Mouse (Mus musculus): ENCODE results near the gene Rhbdl3.

Gene Rhbdl3

DNA sequence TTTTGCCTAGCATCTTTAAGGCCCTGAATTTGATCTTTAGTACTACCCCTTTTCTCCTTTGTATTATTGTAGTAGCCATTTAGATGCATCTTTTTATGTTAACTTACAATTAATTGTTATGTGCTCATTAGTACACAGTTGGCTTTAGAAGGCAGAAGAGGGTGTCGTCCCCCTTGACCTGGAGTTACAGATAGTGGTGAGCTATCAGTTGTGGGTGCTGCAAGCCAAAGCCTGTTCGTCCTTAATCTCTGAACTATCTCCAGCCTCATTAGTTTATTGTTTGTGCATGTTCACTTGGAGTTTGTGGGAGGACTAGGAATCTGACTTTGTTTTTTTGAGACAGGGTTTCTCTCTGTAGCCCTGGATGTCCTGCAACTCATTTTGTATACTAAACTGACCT, 86.1 kb downstream of the Rhbdl3 start:
- no peak for DNase-seq

DNA sequence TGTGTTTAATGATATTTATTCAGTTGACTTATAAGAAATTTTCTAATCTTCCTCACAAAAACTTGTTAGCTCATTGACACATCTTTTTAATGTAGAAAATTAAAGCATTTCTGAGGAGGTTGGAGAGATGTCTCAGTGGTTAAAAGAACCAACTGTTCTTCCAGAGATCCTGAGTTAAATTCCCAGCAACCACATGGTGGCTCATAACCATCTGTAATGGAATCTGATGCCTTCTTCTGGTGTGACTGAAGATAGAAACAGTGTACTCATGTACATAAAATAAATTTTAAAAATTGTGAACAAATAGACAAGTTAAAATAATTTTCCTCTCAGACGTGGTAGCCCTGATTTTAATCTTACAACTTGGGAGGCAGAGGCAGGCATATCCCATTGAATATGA, 89.2 kb downstream of the Rhbdl3 start:
- DNase-seq: no peak

DNA sequence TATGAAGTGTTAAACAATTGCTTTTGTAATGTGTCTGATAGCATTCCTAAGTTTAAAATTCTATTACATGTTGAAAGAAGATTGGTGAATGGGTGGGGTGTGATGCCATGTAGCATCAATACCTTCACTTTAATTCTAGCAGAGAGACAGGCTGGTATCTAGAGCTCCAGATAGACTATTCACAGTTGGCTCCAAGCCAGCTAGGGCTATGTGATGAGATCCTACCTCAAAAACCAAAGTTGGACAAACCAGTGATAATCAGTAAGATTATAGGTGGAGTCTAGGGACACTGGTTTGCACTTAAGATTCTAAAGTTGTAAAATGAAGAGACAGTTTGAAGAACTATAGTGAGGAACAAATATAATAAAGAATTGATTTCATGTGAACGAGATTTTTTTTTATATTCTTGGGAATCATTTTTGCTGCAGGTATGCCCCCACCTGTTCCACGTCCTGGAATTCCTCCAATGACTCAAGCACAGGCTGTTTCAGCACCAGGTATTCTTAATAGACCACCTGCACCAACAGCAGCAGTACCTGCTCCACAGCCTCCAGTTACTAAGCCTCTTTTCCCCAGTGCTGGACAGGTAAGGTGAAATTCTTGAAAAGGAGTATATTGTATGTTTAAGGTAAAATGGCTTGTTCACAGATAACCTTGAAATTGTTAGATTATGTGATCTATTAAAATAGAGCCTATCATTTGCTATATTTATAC, 90.9 kb downstream of the Rhbdl3 start:
- no peak for DNase-seq

DNA sequence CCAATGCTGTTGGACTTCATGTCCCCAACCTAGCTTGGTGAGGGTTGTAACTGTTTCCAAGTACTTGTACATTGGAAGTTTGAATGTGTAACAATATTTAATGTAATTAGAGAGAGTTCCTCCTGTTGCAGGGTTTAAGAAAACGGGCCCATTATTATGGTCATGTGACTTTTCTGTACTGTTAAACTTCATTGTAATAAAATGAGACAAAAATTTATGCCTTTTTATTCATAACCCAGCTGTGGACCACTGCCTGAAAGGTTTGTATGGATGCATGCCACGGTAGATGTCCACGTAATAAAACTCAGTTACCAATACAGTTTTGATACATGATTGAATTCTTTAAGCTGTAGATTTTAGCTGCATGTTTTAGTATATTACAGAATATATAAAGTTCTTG, 95.2 kb downstream of the Rhbdl3 start:
- no peak for DNase-seq

DNA sequence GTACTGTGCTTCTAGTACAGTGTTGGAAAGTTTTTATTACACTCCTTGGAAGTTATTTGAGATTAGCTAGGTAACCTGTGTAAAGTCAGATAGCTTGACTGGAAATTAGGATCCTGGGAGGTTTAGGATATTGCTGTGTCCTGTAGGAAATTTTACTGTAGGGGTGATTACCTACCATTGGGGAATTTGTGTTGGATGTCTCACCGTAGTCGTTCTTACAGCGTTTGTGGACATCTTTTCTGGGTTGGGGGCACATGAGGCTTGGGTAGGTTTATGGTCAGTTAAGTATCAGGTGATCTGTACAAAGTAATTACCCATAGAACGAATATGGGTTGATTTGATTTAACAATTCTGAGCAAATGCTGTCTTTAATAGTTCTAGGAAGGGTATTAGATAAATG, 95.9 kb downstream of the Rhbdl3 start:
- DNase-seq: no peak

All from retina, postnatal 1 day (tissue).